Mouse (Mus musculus) gastrocnemius, adult 8-10 months (tissue): Measurements from ENCODE around the gene Gm11032. TPM values are rescaled to one million over a fixed set of nuclear protein-coding genes. Genes with fewer than 3 reads are reported as not detected.
"Not testable (repeated sequence)": the region's sequence is repeated elsewhere in the genome, so short reads cannot be mapped to it uniquely, and the experiment has no call there.

ENCODE experiments used
- DNase-seq, 2 experiments: peaks; one replicate each; pipeline ENCODE4 v3.0.0; 2022; ENCODE audit warnings: low spot score in 2 of 2
- total RNA-seq, 4 experiments: library from RNA; stranded (reverse); gene quantifications; 2 replicates each; pipeline ENCODE4 v1.2.4; 2022

The Gm11032 gene
- not detected for total RNA-seq

- DNase-seq = no peak
Measured at GRCm38 (mm10) chr11:4620017-4620485, at the start of gene Gm11032. TSS of gene Gm11032 (plus strand) at chr11:4620067.

- DNase-seq = peak; percentile 15 to 30
Measured at GRCm38 (mm10) chr11:4571491-4571901, 48.4 kb upstream of the Gm11032 start.

- not testable (repeated sequence) for DNase-seq
Measured at GRCm38 (mm10) chr11:4576090-4576732, 43.7 kb upstream of the Gm11032 start.

- no peak for DNase-seq
Measured at GRCm38 (mm10) chr11:4577079-4577478, 42.8 kb upstream of the Gm11032 start.

- peak; percentile 35 to 51 for DNase-seq
Measured at GRCm38 (mm10) chr11:4578682-4579081, 41.2 kb upstream of the Gm11032 start.

- no peak for DNase-seq
Measured at GRCm38 (mm10) chr11:4591811-4592210, 28.1 kb upstream of the Gm11032 start.

- no peak for DNase-seq
Measured at GRCm38 (mm10) chr11:4593491-4593848, 26.4 kb upstream of the Gm11032 start.

DNA sequence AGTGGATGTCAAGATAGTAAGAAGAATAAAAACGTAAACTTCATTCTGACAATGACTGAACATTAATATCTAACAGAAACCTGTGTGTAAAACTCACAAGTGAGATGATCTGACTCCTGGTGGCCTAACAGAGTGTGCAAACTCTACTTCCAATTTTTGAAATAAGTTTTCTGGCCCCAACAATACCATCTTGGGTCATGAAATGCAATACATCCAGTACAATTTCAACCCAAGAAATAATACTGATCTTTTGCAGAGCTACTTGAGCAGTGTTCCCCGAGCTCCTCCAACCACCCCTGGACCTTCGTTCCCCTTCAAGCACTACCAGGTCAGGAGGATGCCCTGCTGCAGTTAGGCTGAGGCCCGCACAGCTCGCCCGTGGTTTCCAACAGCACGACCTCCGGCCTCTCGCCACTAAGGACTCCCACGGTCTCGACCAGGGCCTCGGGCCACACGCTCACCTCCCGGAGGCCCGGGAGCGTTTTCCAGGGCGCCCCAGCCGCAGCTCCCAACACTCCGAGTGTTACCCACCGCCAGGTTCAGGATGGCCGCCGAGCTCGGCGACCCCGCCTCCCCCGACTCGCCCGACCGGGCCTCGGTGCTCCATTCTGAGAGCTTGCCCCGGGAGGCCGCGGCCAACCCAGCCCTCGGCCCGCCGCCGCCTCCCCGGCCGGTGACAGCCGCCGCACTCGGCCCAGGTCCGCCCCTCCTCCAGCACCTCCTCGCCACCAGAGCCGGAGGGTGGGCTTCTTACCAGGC is 25.8 kb upstream of the Gm11032 start:
- peak in 1 of 2 experiments; percentile 20 for DNase-seq

DNA sequence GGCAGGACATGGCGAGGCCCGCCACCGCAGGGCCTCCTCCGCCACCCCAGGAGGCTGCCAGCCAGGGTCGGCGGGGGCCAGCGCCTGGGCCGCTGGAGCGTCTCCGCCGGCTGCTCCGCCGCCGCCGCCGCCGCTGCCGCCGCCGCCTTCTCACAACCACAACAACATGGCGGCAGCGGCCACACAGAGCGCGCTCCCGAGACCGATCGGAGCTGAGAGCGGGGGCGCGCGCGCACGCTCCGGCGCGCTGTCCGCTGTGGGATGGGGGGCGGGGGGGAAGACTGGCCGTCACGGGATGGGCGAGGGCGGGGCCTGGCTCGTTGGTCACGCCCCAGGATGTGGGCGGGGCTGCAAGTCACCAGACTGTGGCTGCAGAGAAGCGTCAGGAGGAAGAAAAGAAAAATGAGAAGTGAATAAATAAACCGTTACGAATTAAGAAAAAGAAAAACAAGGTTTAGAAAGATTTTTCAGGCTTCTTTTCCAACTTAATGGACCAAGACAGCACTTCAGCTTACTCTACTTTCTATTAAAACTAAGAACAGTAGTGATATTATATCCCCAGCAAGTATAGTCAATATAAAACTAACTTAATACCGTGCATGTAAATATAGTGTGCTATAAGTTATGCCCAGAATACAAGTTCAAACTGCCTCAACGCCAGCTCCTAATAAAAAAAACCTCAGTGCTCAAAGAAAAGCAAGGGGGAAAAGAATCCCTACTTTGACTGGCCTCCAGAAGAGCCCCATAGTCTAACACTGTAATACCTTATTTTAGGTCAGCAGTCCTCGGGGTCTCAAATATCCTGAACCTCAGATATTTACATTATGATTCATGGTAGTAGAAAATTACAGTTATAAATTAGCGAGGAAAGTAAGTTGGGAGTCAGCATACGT is 25.0 kb upstream of the Gm11032 start, which contains the start of gene Mtmr3:
Gene Mtmr3 (minus strand): TSS at position 256 of the 893 bp plus-strand sequence.
- peak; percentile 94 for DNase-seq

GRCm38 (mm10) chr11:4598411-4598810 is 21.5 kb upstream of the Gm11032 start:
- no peak for DNase-seq

DNA sequence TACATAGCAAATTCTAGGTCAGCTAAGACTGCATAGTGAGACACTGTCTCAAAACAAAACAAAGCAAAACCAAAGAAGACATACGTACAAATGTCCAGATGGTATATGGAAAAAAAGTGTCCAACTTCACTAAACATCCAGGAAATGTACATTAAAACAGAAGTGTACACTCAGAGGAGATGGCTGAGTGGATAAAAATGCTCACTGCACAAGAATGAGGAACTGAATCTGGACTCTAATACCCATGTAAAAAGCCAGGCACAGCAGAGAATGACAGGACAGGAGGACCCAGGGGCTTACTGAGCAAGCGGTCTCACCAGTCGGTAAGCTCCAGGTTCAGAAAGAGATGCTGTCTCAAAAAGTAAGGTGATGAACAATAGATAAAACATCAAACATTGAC is 20.0 kb upstream of the Gm11032 start:
- DNase-seq = no peak

DNA sequence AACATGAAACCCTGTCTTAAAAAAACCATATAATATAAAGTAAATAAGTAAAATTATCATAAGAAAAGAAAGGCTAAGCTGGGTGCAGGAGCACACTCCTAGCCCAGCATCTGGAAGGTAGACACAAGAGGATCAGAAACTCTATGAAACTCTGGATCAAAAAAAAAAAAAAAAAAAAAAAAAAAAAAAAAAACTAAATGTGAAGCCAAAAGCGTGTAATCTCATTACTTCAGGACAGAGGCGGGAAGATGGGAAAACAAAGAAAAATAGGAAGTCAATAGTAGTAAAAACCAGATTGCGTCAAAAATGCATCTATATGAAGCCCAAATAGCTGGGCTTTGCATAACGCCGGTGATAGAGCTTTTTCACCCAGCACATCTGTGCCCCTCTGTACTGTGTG is 18.0 kb upstream of the Gm11032 start:
- DNase-seq = no peak

DNA sequence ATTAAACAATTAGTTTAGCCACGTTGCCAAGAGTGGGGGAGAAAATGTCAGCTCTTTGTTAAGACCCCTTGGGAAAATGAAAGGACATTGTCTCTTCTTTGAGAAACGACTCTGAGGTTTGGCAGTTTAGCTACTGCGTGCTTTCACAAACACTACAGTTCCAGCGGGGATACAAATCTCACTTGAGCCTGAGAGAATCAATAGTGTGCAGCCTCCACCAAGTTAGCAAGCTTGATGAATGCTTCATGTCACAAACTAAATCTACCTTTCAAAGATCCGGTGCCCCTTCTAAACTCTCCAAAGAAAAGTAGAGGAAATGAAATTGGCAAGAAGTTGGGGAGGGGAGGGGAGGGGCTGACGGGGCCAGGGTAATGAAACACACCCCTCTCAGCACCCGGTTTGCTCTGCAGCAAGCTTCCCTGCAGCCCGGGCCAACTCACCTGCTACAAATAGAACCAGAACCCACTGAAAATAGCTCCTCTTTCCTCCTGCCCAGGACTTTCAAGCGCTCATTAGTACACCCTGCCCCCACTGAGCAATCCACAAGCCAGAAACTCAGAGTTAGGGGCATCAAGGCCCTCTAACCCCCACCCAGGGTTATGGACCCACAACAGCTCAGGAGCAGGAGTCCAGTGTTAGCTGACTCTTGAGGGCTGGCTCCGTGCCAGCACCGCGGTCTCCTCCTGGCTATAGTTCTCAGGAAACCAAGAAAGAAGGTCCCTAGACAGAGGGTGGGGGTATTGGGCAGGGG is 17.0 kb upstream of the Gm11032 start:
- peak; percentile 62 to 66 for DNase-seq

GRCm38 (mm10) chr11:4604441-4604840 is 15.4 kb upstream of the Gm11032 start:
- DNase-seq = peak in 1 of 2 experiments; percentile 31

DNA sequence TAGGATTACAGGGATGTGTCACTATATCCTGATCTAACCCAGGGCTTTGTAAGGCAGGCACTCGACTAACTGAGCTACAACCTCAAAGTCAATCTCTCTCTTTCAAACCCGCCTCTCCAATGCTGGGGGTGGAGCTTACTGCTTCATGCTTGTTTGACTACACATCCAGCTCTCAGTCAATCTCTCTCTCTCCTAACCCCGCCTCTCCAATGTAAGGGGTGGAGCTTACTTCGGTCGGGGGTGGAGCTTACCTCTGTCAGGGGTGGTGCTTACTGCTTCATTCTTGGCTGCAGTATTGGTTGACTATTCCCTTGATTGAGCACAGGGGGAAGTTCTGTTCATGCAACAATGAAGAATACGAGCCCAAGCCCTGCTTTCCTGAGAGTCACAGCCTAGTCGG is 14.5 kb upstream of the Gm11032 start:
- no peak for DNase-seq

DNA sequence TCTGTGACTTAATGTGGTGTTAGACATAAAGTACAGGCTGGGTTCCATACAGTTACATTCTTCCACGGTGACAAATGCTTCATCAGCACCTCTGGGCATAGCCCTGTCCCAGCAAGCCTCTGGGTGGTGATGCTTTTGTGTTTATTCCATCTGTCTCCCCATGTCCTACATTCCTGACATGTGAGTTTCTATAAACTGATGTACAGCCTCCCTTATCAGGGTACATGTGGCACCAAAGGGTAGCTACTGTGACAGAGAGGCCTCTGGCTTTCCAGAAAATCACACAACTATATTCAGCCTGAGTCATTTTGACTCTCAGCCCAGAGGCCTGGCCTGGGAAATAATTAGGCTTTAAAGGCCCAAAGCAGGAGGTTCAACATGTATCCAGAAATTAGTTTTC is 13.3 kb upstream of the Gm11032 start:
- no peak for DNase-seq

DNA sequence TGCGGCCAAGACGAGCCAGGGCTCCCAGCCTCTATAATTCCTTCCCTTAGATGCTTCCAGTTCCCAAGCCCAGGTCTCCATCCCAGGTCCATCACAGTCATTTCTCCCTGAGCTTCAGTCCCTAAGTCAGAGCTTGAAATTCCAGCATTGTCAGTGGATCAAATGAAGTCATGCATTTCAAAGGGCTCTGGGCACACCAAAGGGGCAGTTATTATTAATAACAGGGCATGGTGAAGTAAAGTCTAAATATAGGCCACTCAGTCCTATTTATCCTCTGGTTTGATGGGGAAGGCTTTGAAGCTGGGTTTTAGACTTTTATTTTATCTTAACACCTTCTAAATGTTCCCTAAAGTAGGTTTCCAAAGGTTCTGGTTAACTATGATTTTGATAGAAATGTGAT is 8.0 kb upstream of the Gm11032 start:
- DNase-seq = no peak

GRCm38 (mm10) chr11:4620501-4621108 is 738 bp downstream of the Gm11032 start:
- peak; percentile 32 to 35 for DNase-seq

- no peak for DNase-seq
Measured at GRCm38 (mm10) chr11:4621866-4622265, 2.0 kb downstream of the Gm11032 start.

GRCm38 (mm10) chr11:4622442-4622986 is 2.6 kb downstream of the Gm11032 start:
- no peak for DNase-seq
